Mouse (Mus musculus): ENCODE measurements around the gene Ssna1.

Ssna1 gene

GRCm38 (mm10) chr2:25290101-25290815, 18.0 kb upstream of the Ssna1 start:
- no peak for DNase-seq (ENCODE audit: low spot score)

GRCm38 (mm10) chr2:25289651-25290050, 17.4 kb upstream of the Ssna1 start, which contains the start of gene Lrrc26:
Gene Lrrc26 (plus strand): TSS chr2:25289915.
- DNase-seq (ENCODE audit: low spot score), result no peak

GRCm38 (mm10) chr2:25288734-25289345, 16.6 kb upstream of the Ssna1 start:
- DNase-seq (ENCODE audit: low spot score), result no peak

- DNase-seq (ENCODE audit: low spot score), result no peak
Observed at GRCm38 (mm10) chr2:25287927-25288649, 15.8 kb upstream of the Ssna1 start, which contains the start of gene Tmem210. Gene Tmem210 (plus strand): TSS chr2:25288145.

GRCm38 (mm10) chr2:25286837-25287636, 14.8 kb upstream of the Ssna1 start:
- no peak for DNase-seq (ENCODE audit: low spot score)

- DNase-seq (ENCODE audit: low spot score), result no peak
Observed at GRCm38 (mm10) chr2:25286314-25286713, 14.1 kb upstream of the Ssna1 start.

GRCm38 (mm10) chr2:25285551-25285950, 13.3 kb upstream of the Ssna1 start:
- DNase-seq (ENCODE audit: low spot score), result no peak

GRCm38 (mm10) chr2:25278928-25279882, 7.0 kb upstream of the Ssna1 start:
- DNase-seq (ENCODE audit: low spot score), result peak; percentile 84

GRCm38 (mm10) chr2:25273010-25273409, 772 bp upstream of the Ssna1 start:
- no peak for DNase-seq (ENCODE audit: low spot score)

- no peak for DNase-seq (ENCODE audit: low spot score)
Observed at GRCm38 (mm10) chr2:25272515-25272914, 277 bp upstream of the Ssna1 start.

- DNase-seq (ENCODE audit: low spot score), result no peak
Observed at GRCm38 (mm10) chr2:25267746-25268309, 4.4 kb downstream of the Ssna1 start.

- DNase-seq (ENCODE audit: low spot score), result no peak
Observed at GRCm38 (mm10) chr2:25267241-25267640, 5.0 kb downstream of the Ssna1 start.

- no peak for DNase-seq (ENCODE audit: low spot score)
Observed at GRCm38 (mm10) chr2:25266720-25267119, 5.5 kb downstream of the Ssna1 start.

- DNase-seq (ENCODE audit: low spot score), result no peak
Observed at GRCm38 (mm10) chr2:25265897-25266656, 6.2 kb downstream of the Ssna1 start.

GRCm38 (mm10) chr2:25264851-25265250, 7.4 kb downstream of the Ssna1 start:
- peak; percentile 66 for DNase-seq (ENCODE audit: low spot score)

GRCm38 (mm10) chr2:25264286-25264660, 8.0 kb downstream of the Ssna1 start:
- DNase-seq (ENCODE audit: low spot score), result no peak

- no peak for DNase-seq (ENCODE audit: low spot score)
Observed at GRCm38 (mm10) chr2:25263623-25264285, 8.5 kb downstream of the Ssna1 start.

GRCm38 (mm10) chr2:25262795-25263622, 9.2 kb downstream of the Ssna1 start:
- no peak for DNase-seq (ENCODE audit: low spot score)
